Mouse (Mus musculus) adrenal gland, adult (tissue): ENCODE measurements around the gene Renbp.
A peak's percentile ranks its signal among the peaks of the same experiment; 100 is the strongest.

Experiments
- DNase-seq, 2 experiments: peaks; one replicate each; pipeline ENCODE4 v3.0.0; 2022 to 2023; ENCODE audit warnings: low spot score in 1 of 2; ENCODE audit not compliant: inconsistent age in 2 of 2

Renbp gene

DNA sequence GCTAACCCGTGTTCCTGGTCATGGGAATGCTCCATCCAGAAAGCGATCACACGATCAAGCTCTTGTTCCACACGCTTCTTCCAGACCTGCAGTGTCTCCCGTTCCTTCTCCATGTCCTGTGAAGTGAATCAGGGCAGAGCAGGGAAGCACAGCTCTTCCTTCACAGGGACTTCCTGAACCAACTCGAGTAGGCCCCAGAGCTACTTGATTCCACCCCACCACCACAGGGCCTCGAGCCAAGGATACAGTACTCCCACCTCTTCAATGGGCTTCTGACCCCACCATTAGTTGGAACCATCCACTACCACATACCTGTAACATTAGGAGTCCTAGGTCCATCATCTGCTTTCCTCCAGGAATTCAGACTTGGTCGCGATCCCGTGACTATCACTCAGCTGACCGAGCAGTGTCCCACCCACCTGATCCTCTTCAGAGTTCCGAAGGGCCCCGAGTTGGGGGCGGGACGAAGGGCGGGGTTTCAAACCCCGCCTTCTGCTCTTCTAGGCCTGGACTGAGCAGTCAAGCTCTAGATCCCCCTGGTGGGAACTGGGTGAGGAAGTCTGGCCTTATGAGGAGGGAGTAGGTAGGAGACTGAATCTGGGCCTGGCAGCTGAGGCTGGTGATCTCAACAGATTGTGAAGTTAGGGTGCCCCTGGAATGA lies at the start of gene Renbp:
Gene Renbp (minus strand): TSS at position 449 of the 661 bp plus-strand sequence.
- DNase-seq, result peak; percentile 81 to 83

DNA sequence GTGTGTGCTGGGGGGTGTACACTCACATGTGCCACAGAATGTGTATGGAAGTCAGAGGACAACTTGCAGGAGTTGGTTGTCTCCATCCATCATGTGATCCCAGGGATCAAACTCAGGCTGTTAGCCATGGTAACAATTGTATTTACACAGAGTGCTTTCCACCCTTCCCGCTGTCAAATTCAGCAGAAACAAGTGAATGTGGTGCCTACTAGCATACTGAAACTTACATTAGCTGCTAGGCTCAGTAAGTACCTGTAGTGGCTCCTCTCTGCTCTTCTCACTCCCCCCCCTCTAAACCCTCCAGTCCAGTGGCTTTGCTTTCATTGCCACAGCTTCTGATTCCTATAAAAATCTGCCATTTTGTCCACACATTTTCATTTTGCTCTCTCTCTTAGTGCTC lies 47.1 kb upstream of the Renbp start:
- no peak for DNase-seq

- no peak for DNase-seq
These were observed 45.6 kb upstream of the Renbp start for GRCm38 (mm10) chrX:73976283-73976682.

DNA sequence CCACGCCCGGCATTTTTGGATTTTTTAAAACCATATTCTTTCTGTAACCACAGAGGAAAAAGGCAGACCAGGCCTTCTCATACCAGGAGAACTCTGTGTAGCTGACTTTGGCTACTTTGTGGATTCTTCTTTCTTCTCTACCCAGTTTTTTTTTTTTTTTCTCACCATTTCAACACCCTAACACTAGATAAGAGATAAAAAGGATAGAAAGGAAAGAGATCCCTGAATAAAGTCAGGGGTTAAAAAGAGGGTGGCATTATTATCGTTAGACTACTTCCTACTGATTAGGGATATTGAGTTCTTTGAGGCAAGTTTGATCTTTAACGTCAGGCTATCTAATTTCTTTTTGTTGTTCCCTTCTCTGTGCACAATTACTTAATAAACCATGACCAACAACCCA lies 42.1 kb upstream of the Renbp start:
- DNase-seq, result no peak

DNA sequence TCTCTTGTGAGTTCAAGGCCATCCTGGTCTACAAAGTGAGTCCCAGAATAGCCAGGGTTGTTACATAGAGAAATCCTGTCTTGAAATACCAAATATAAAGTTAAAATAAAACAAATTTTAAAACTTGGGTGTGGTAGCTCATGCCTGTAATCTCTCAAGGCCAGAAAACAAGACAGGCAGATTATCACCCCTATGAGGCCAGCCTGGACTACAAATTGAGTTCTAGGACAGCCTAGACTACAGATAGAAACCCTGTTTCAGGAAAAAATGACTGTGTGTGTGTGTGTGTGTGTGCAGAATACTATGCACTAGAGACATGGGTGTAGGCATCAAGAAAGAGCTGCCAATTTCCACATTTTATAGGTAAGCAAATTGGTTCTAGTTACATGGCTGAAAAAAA lies 40.1 kb upstream of the Renbp start:
- DNase-seq, result no peak

GRCm38 (mm10) chrX:73969729-73970128 lies 39.1 kb upstream of the Renbp start:
- DNase-seq, result no peak

GRCm38 (mm10) chrX:73969167-73969566 lies 38.5 kb upstream of the Renbp start:
- DNase-seq, result no peak

DNA sequence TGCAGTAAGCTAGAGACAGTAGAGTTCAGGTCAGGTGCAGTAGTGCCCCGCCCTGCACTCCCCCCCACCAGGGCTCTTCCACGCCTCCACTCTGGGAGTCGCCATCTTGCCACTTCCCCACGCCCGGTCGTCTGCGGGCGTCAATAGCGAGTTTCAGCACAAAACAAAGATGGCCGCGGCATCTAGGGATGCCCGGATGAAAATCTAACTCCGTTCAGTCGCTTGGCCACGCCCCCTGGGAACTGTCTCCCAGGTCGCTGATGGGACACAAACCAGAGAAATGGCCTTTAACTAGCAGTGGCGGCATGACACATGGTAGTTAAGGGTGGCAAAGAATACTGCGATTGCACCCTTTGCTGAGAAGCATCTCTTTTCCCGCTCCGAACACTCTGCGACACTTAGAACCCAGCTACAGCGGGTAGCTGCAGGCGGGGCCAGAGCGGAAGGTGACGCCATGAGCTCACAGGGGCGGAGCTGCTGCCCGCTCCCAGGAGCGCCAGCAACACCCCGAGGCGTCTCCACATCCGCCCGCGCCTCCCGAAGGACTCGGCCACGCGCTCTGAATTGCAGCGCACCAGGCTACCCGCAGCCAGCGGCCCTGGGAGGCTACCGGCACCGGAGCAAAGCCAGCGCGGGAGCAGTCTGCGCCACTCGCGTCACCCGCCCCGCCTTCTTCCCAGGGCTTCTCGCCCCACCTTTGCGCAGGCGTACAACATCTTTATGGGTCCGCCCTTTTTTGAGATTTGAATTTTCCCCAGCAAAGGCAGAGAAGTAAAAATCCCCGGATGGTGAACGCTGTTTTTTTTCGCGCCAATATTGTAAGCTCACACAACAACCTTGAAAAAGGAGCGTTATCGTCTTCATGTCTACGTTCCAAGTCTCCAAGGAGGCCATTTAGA lies 36.8 kb upstream of the Renbp start:
- peak; percentile 92 to 97 for DNase-seq

- DNase-seq, result peak; percentile 92 to 97
These were observed 35.9 kb upstream of the Renbp start, which contains the start of gene Hcfc1 for GRCm38 (mm10) chrX:73966248-73967176. Gene Hcfc1, minus strand, starts transcription at chrX:73966357.

DNA sequence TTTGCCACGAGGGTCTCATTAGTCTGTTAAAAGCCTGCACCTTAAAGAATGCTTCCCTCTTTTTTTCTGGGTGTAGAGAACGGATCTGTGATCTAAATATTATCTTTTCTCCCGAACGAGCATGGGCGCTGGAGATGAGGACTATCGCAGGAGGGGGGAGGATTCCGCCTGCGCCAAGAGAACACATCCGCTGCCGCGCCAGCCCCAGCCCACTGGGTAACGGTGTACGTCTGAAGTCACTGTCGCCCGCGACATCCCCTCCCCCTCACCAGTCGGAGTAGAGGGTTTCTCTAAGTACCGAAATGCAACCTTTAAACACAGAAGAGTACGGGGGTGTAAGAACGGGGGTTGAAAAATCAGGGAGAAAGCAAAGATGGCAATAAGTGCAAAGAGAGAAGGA lies 34.7 kb upstream of the Renbp start:
- DNase-seq, result peak; percentile 72 to 83

DNA sequence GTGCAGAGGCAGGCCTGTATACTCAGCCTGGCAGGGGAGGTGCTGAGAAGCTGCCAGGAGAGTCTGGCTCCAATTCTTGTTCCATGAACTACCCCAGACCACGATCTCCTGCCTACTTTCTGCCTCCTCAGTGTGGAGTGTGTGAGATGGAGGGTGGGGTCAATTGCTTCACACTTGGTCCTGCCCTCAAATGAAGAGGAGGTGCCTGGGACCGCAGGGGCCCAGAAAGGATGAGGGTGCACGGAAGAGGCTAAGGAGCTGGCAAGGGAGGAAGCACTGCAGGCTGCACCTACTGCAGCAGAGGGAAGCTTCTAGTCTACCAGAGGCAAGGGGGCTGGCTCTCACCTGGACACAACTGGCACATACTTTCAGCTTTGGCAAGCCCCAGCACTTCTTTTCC lies 33.7 kb upstream of the Renbp start:
- DNase-seq, result peak; percentile 14 to 55

- no peak for DNase-seq
These were observed 24.3 kb upstream of the Renbp start for GRCm38 (mm10) chrX:73954988-73955387.

GRCm38 (mm10) chrX:73952603-73953002 lies 22.0 kb upstream of the Renbp start:
- no peak for DNase-seq

GRCm38 (mm10) chrX:73949341-73949740 lies 18.7 kb upstream of the Renbp start:
- DNase-seq, result no peak

DNA sequence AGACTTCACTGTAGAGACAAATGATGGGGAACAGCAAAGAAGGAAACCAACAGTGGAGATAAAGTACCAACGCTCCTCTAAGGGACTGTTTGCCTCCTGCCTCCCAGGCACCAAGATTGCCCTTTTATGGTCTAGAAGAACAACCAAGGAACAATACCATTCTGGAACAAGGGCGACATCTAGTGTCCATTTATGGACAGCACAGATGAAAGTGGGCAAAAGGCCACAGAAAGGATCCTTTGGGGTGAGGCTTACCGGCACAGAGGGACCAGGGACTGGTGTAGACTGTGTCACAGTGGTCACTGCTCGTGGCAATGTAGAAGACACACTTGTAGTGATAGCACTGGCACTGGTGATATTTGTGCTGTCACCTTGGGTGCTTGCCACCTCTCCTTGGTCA lies 18.0 kb upstream of the Renbp start:
- DNase-seq, result peak; percentile 36 to 87

GRCm38 (mm10) chrX:73946896-73947295 lies 16.2 kb upstream of the Renbp start:
- no peak for DNase-seq

- no peak for DNase-seq
These were observed 11.6 kb upstream of the Renbp start for GRCm38 (mm10) chrX:73942294-73942693.

GRCm38 (mm10) chrX:73941860-73942259 lies 11.2 kb upstream of the Renbp start:
- DNase-seq, result no peak

DNA sequence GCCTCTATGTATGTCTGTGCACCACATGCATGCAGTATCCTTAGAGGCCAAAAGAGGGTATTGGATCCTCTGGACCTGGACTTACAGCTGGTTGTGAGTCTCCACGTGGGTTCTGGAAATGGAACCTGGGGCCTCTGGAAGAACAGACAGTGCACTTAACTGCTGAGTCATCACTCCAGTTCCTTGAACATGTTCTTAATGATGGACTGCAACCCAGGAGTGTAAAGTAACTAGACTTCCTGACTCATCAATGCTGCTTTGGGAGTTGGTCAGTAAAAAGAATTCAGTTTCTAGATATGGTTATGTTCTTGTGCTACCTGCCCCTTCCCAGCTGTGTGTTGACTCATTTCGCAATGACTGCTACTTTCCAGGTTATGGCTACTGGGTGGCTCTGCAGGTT lies 1.2 kb upstream of the Renbp start:
- no peak for DNase-seq

GRCm38 (mm10) chrX:73922550-73922882 lies 8.1 kb downstream of the Renbp start:
- no peak for DNase-seq

DNA sequence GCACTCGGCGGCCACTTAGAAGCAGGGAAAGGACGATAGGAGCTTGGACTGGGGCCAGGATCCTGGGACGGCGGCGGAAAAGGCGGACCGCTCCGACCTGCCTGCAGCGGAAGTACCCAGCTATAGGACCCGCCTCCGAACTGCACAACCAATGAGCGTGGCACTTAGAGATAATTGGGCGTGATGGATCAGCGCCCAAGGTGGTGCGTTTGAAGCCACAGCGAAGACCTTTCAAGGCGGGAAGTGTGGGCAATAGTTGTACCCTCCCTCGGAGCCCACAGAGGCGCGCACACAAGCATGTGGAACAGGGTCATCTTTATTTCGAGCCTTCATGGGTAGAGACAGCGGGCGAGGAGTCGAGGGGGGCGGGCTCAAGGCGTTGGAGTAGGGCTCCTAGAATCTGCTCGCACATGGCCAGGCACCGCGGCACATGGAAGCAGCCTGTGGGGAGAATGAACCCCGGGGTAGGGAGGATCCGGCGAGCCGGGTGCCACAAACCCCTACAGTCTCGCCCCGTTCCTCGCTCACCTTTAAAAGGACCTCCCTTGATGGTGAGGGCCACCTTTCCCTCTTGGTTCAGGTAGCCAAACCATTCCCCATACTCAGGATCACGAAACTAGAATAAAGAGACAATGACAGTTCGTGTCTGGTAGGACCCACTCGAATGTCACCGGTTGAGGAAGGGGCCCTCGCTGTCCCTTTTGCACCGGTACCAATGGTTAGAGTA lies 8.7 kb downstream of the Renbp start, which contains the start of the genes Arhgap4 and Naa10:
Gene Arhgap4 (minus strand): TSS at position 48 of the 727 bp plus-strand sequence.
Gene Naa10 (minus strand): TSS at position 122 of the 727 bp plus-strand sequence.
- peak; percentile 91 to 95 for DNase-seq
